ENCODE assay signal across 13 mouse cellular contexts in genomic region chr4:45869021-45869815, GRCm38 (mm10). TPM values are rescaled to one million over a fixed set of nuclear protein-coding genes. Genes with fewer than 3 reads are reported as not detected.
DNase-seq lines count a peak whose midpoint lies in the region; ATAC-seq and TF ChIP-seq lines count a peak whose summit lies in the region.
"Had no signal": no experiment of that assay in that cellular context is flagged by ENCODE, and none has a peak within 500 bp of the region (broad histone marks: within the 10 kb centered on the region; RNA-seq: fewer than 3 reads in every experiment).

No protein-coding gene starts in this region.

- H3K4me3 ChIP-seq in heart, embryonic 11.5 days (ENCODE audit: low read depth, low read length), result no peak overlapping the region
- H3K4me3 ChIP-seq in forebrain, postnatal 0 days (ENCODE audit: low read depth, low read length), result no peak overlapping the region
- no peak overlapping the region for H3K4me3 ChIP-seq in midbrain, embryonic 13.5 days (replicated peaks)
- H3K4me3 ChIP-seq in layer of hippocampus, adult 2 months, result no peak overlapping the region

- TF ChIP-seq CTCF in forebrain, postnatal 0 days (IDR thresholded peaks at IDR 0.05; ENCODE audit: low read depth), result no peak
- TF ChIP-seq CTCF in layer of hippocampus, adult 2 months (conservative IDR thresholded peaks at IDR 0.05), result no peak

- no peaks in the 10 kb centered on the region for H3K36me3 ChIP-seq in heart, embryonic 11.5 days (ENCODE audit: control insufficient read depth, insufficient read depth, low read length)
- H3K36me3 ChIP-seq in forebrain, postnatal 0 days (ENCODE audit: insufficient read depth), result no peaks in the 10 kb centered on the region
- H3K36me3 ChIP-seq in midbrain, embryonic 13.5 days, result no peaks in the 10 kb centered on the region

- H3K9me3 ChIP-seq in heart, embryonic 11.5 days (replicated peaks; ENCODE audit: control insufficient read depth, low read length), result no peaks in the 10 kb centered on the region
- no peaks in the 10 kb centered on the region for H3K9me3 ChIP-seq in forebrain, postnatal 0 days (ENCODE audit: low read length)
- H3K9me3 ChIP-seq in midbrain, embryonic 13.5 days, result no peaks in the 10 kb centered on the region

- ATAC-seq in heart, embryonic 11.5 days (replicated peaks; ENCODE audit: insufficient number of reproducible peaks, low FRiP score, low TSS enrichment), result no peak
- no peak for ATAC-seq in forebrain, postnatal 0 days
- ATAC-seq in midbrain, embryonic 13.5 days, result no peak

- H3K4me1 ChIP-seq in heart, embryonic 11.5 days (ENCODE audit: control insufficient read depth, insufficient read depth, low read length), result peaks cover 6% of the 10 kb centered on the region; the same call in 1 of the 2 replicates
- H3K4me1 ChIP-seq in forebrain, postnatal 0 days (ENCODE audit: insufficient read depth), result no peaks in the 10 kb centered on the region
- H3K4me1 ChIP-seq in midbrain, embryonic 13.5 days (replicated peaks), result peaks cover 10% of the 10 kb centered on the region; the same call in 1 of the 2 replicates

- peak overlapping the region; percentile 50 for H3K4me2 ChIP-seq in heart, embryonic 11.5 days
- H3K4me2 ChIP-seq in forebrain, postnatal 0 days (ENCODE audit: low read depth), result peak overlapping the region; percentile 21; the same call in 1 of the 2 replicates
- peak overlapping the region; percentile 24 for H3K4me2 ChIP-seq in midbrain, embryonic 13.5 days (replicated peaks)

- no peak for DNase-seq in heart, adult 9 months (ENCODE audit: low spot score in 2 of 2)
- DNase-seq in ES-CJ7 (ENCODE audit: low read depth, low spot score), result peak; percentile 45
- DNase-seq in forebrain, postnatal 0 days, result no peak
- no peak for DNase-seq in cerebellum, adult 9-11 months
- DNase-seq in frontal cortex, postnatal 10 days (ENCODE audit: low spot score in 2 of 2), result no peak
- no peak for DNase-seq in layer of hippocampus, adult 2 months (ENCODE audit: low spot score in 2 of 2)
- DNase-seq: cerebellum, adult 8-10 months; layer of hippocampus, adult 9-11 months; lung, postnatal 14 days; thymus, postnatal 25 days had no signal

- 23% methylated on average over 24 of the region's 24 CpGs for WGBS in heart, embryonic 11.5 days (ENCODE audit: insufficient replicate concordance)
- 27% methylated on average over 24 of the region's 24 CpGs for WGBS in forebrain, postnatal 0 days
- WGBS in midbrain, embryonic 13.5 days, result 23% methylated on average over 24 of the region's 24 CpGs

- no peak overlapping the region for H3K27ac ChIP-seq in heart, embryonic 11.5 days (ENCODE audit: low read depth, low read length)
- no peak overlapping the region for H3K27ac ChIP-seq in forebrain, postnatal 0 days (ENCODE audit: low read depth, low read length)
- H3K27ac ChIP-seq in midbrain, embryonic 13.5 days, result no peak overlapping the region
- H3K27ac ChIP-seq in layer of hippocampus, adult 2 months, result no peak overlapping the region

- no peak overlapping the region for H3K9ac ChIP-seq in heart, embryonic 11.5 days (ENCODE audit: low read depth, low read length)
- H3K9ac ChIP-seq in forebrain, postnatal 0 days, result no peak overlapping the region
- 0 out of 2 replicates have a peak overlapping the region, but pooled peaks have one; percentile 28 for H3K9ac ChIP-seq in midbrain, embryonic 13.5 days (replicated peaks)

- H3K27me3 ChIP-seq in heart, embryonic 11.5 days (ENCODE audit: control insufficient read depth, insufficient read depth, low read length), result no peaks in the 10 kb centered on the region
- H3K27me3 ChIP-seq in forebrain, postnatal 0 days (ENCODE audit: insufficient read depth, low read length), result no peaks in the 10 kb centered on the region
- H3K27me3 ChIP-seq in midbrain, embryonic 13.5 days, result no peaks in the 10 kb centered on the region; the same call in 1 of the 2 replicates

RNA-seq across cellular contexts. Expression of gene Stra6l, which starts 20.8 kb away (rescaled TPM):
- 0.27 TPM in 1 of 2 replicates, not detected in the other for polyA plus RNA-seq in heart, embryonic 11.5 days (2014; fragmentation: Nextera tagmentation; extraction: Ambion mirVana)
- 0.29 and 0.46 TPM in 2 replicates for total RNA-seq in forebrain, postnatal 0 days (2014; rRNA removed)
- 0.38 and 0.47 TPM in 2 replicates for polyA plus RNA-seq in forebrain, postnatal 0 days (2015; fragmentation: Nextera tagmentation; extraction: Ambion mirVana)
- polyA plus RNA-seq in midbrain, embryonic 13.5 days (2015; fragmentation: Nextera tagmentation; extraction: Ambion mirVana), result 1.1 and 1.2 TPM in 2 replicates
- not detected for total RNA-seq in layer of hippocampus, adult 2 months (2021)

RNA-seq across cellular contexts. Expression of gene Ccdc180, which starts 20.9 kb away (rescaled TPM):
- polyA plus RNA-seq in heart, embryonic 11.5 days (2014; fragmentation: Nextera tagmentation; extraction: Ambion mirVana), result 0.07 and 0.21 TPM in 2 replicates
- 0.38 and 0.76 TPM in 2 replicates for total RNA-seq in forebrain, postnatal 0 days (2014; rRNA removed)
- 0.28 and 0.51 TPM in 2 replicates for polyA plus RNA-seq in forebrain, postnatal 0 days (2015; fragmentation: Nextera tagmentation; extraction: Ambion mirVana)
- polyA plus RNA-seq in midbrain, embryonic 13.5 days (2015; fragmentation: Nextera tagmentation; extraction: Ambion mirVana), result 0.14 and 0.43 TPM in 2 replicates
- under 1 TPM; 0.56 to 0.79 TPM for total RNA-seq in layer of hippocampus, adult 2 months (2021)

RNA-seq across cellular contexts. Expression of gene Igfbpl1, which starts 42.5 kb away (rescaled TPM):
- 16.8 and 18.4 TPM in 2 replicates for polyA plus RNA-seq in heart, embryonic 11.5 days (2014; fragmentation: Nextera tagmentation; extraction: Ambion mirVana)
- total RNA-seq in forebrain, postnatal 0 days (2014; rRNA removed), result 102 and 123 TPM in 2 replicates
- 41.0 and 55.1 TPM in 2 replicates for polyA plus RNA-seq in forebrain, postnatal 0 days (2015; fragmentation: Nextera tagmentation; extraction: Ambion mirVana)
- polyA plus RNA-seq in midbrain, embryonic 13.5 days (2015; fragmentation: Nextera tagmentation; extraction: Ambion mirVana), result 69.9 and 83.3 TPM in 2 replicates
- total RNA-seq in layer of hippocampus, adult 2 months (2021), result 1 to 10 TPM; 3.2 to 5.2 TPM
- total RNA-seq: granulocyte monocyte progenitor cell, adult 5-6 weeks had no signal
